Mouse (Mus musculus): ENCODE results near the gene Aqp7.

DNA sequence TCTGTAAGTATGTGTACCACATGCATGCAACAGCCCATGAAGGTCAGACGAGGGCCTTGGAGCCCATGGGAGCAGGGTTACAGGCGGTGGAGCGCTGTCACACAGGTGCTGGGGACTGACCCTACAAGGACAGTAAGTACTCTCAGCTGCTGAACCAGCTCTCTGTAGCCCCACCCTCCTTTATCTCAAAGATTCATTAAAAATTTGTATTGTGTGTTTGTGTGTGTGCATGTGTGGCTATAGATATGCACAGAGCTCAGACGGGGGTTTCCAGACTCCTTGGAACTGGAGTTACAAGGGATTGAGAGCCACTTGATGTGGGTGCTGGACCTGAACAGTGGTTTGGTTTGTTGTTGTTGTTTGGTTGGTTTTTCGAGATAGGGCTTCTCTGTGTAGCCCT lies 33.8 kb upstream of the Aqp7 start:
- TF ChIP-seq MYOG (IDR thresholded peaks at IDR 0.05; ENCODE audit: control insufficient read depth, extremely low read depth, insufficient read length) (no peak), USF1 (IDR thresholded peaks at IDR 0.05; ENCODE audit: low read depth) (no peak), CTCF (IDR thresholded peaks at IDR 0.05; ENCODE audit: control insufficient read depth, insufficient read depth, insufficient read length) (no peak)
